Mouse (Mus musculus) embryo, embryonic 9.5 days (tissue): ENCODE results near the gene Pacsin2.

Experiments used
- DNase-seq: peaks from one replicate; pipeline ENCODE4 v3.0.0-alpha.2; 2017; ENCODE audit errors: extremely low spot score

Gene Pacsin2

GRCm38 (mm10) chr15:83451621-83452210 lies 12.7 kb downstream of the Pacsin2 start:
- no peak for DNase-seq

DNA sequence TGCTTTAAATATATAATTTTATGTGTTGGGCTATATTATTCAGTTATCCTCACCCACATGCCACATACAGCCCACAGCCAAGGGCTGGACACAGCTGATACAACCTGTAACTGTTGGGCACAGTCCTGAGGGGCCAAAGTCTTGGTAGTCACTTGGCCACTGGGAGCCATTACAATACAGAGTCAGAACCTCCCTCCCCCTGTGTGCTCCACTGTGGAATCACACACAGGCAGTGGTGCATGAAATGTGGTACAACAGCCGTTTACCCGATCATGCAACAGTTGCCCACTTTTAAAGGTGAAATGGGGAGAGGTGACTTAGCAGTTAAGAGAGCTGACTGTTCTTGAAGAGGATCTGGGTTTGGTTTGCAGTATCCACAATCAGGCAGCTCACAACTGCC lies 14.4 kb downstream of the Pacsin2 start:
- DNase-seq = no peak

GRCm38 (mm10) chr15:83448646-83449045 lies 15.8 kb downstream of the Pacsin2 start:
- no peak for DNase-seq

DNA sequence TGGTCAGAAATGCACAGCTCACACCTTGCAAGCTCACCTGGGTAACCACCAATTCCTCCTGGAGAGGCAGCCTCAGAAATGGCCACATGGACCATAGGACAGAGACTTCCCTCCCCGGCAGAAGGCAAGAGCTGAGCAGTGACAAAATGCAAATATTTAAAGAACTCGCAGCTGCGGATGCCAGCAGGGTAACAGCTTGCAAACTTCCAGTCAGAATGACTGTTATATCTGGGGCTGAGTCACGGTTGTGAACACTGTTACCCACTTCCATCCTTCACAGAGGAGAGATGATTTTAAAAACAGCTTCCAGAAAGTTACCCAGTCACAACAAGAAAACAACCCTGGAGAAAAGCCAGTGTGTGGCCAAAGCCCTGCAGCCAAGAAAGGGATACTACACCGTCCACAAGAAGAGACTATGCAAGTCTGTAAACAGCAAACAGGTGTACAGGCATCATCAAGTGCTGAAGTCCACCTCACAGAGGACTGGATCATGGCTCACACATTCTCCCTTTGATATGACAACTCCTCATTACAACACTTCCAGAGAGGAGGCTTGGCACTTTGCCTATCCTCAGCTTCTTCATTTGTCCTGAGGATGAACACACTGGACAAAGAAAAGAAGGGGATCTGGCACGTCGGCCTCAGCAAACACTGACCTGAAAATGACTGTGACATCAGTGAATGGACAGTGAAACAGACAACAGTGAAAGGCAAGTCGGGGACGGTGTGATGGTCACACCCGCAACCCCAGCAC lies 16.4 kb downstream of the Pacsin2 start:
- no peak for DNase-seq

- DNase-seq = no peak
Observed at GRCm38 (mm10) chr15:83445908-83446307, 18.5 kb downstream of the Pacsin2 start.

DNA sequence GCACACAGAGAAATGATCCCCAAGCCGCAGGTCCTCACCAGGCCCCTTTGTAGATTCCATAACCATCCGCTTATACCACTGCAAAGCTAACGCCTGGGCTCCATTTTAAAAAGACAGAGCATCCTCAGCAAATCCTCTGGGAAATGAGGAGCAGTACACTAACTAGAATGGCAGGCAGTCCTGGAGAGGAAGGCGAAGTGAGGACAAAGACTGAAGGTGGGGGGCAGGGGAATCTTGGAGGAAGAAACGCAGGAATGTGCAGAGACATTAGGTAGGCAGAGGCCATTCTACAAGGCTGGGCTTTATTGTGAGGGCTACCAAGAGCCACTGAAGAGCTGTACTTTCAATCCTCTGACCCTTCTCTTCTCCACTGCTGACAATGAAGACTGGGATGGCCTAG lies 19.0 kb downstream of the Pacsin2 start:
- no peak for DNase-seq

GRCm38 (mm10) chr15:83444425-83444824 lies 20.0 kb downstream of the Pacsin2 start:
- no peak for DNase-seq

- no peak for DNase-seq
Observed at GRCm38 (mm10) chr15:83442495-83443037, 21.8 kb downstream of the Pacsin2 start.

DNA sequence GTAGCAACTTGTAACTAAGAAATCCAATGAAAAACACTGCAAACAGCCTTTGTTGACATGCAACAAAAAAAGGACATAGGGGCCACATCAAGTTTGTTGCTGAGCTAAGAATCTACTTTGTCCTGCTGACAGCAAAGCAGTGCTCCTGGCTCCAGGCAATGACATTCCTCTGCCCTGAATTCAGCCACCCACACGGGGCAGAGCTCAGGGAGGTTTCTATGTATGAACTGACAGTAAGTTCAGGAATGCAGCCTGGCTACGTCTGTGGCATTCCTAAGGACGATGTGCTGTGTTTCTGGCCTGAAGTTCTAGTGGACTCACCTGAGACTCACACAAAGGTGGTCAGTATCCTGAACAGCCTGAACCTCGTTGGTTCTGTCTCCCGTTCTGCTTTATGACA lies 23.7 kb downstream of the Pacsin2 start:
- no peak for DNase-seq

DNA sequence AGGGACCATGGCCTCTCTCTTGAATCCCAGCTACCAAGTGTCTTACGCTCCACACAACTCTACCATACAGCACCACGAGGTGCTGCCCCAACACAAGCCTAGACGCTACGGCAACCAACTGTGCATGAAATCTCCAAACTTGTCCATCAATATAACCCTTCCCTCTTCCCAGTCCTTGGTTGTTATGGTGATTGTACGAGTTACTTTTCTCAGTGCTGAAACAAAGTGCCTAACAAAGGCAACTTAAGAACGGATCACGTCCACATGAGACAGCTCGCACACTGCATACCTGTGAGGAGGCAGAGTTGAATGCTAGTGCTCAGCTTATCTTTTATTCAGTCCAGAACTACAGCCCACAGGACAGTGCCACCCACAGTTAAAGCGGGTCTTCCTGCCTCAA lies 27.9 kb downstream of the Pacsin2 start:
- no peak for DNase-seq

DNA sequence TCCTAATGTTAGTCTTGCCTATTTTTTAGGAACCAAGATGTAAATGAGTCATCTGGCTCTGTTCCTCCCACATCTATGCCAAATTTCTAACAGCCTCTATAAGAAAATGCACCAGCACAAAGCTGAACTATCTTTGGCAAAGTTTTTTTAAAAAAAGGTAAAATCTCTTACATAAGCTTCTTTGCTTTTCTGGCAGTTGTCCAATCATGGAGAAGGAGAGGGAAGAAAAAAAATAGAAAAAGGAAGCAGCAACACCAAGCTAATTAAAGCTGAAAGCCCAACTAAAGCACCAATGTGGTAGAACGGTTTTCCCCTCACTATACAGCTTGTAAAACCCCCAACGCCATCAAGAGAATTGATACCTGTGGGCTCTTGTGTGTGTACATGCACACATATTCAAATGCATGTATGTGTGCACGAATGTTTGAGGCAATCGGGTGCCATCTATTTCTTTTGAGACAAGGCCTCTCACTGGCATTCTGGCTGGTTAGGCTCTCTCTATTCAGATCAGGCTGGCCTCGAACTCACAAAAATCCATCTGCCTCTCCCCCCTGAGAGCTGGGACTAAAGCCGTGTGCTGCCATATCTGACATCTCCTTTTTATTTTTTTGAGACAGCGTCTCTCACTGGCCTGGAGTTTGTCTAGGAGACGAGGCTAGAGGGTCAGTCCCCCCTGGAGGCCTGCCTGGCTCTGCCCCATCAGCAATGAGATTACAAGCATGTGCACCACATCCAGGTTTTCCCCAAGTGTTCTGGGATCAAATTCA lies 28.9 kb downstream of the Pacsin2 start:
- no peak for DNase-seq

GRCm38 (mm10) chr15:83434692-83435091 lies 29.7 kb downstream of the Pacsin2 start:
- no peak for DNase-seq

DNA sequence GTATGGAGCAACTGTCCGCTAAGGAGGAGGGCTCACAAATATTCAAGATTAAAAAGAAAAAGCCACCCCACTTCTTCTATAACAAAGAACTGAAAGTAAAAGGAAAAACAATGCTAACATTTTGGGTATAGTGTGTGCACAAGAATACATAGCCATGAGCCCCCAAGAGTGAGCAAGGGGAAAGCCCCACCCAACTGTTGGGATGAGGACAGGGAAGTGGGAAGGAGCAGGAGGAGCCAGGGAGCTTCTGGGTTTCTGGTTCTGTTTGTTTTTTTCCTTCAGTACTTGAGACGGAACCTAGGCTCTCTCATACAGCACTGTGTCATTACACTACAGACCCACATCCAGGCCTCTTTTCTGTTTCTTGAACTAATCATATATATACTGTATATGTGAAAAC lies 31.1 kb downstream of the Pacsin2 start:
- DNase-seq = no peak

GRCm38 (mm10) chr15:83432231-83433031 lies 32.0 kb downstream of the Pacsin2 start:
- no peak for DNase-seq

DNA sequence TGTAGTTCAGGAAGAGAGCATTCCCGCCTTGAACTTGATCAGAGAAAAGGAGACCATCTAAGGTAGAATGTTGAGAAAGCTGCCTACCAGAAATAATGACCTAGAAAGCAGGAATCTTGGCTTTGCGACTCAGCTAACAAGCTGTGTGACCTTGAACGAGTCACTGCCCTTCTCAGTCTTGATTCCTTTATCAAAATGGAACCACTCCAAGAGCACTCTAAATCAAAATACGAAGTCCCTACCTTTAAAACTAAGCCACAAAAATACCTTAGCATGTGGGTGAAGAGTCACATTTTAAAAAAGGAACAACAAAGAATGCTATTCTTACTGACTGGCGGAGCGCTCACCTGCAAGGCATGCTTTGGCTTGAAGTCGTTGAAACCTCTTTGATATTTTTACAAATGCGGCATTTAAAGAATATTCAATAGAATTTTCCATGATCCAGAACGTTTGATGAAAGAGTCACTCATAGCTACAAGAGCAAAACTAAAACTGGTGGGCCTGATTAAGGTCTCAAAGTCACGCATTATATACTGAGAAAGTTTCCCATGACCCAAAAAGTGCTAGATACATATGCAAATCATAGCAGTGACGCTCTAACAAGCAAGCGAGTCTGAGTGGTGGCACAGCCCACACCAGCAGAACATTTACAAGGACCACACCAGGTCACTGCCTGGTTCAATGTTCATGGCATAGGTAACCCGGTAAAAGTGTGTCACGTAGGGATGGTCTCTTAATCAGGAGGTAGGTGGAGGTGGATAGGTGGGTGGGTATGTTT lies 33.2 kb downstream of the Pacsin2 start:
- DNase-seq = no peak

GRCm38 (mm10) chr15:83430419-83430818 lies 34.0 kb downstream of the Pacsin2 start:
- DNase-seq = no peak

DNA sequence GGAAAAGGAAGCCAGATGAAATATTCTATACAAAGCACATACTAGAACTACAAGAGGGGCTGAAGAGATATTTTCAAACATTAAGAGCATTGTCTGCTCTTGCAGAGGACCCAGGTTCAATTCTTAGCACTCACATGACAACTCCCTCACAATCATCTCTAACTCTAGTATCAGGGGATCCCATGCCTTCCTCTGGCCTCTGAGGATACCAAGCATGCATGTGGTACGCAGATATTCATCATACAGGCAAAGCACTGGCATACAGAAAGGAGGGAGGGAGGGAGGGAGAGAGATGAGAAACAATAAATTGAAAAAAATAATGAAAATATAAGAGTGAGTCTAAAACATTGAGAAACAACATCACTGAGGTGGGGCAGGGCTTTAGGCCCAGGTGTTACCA lies 35.8 kb downstream of the Pacsin2 start:
- no peak for DNase-seq

- DNase-seq = no peak
Observed at GRCm38 (mm10) chr15:83427294-83428163, 36.9 kb downstream of the Pacsin2 start.

DNA sequence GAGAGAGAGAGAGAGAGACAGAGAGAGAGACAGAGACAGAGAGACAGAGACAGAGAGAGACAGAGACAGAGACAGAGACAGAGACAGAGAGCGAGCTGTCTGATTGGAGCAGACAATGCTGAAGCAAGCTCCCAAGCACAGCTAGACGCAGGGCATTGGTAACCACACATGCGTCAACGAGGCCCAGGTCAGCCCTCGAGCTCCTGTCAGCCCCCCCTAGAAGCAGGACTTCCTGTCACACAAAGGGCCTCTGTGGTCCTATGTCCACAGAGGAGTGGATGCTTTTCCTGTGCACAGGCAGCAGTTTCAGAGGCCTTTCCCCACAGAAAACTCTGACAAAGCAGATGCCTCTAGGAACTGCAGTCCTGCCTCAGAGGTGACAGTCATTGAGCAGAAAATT lies 38.6 kb downstream of the Pacsin2 start:
- DNase-seq = no peak

GRCm38 (mm10) chr15:83425277-83425676 lies 39.1 kb downstream of the Pacsin2 start:
- no peak for DNase-seq
